Mouse (Mus musculus) liver, adult 2 months (tissue): ENCODE measurements around the gene Kirrel3.

Experiments used
- CTCF ChIP-seq: fragments of 200-500 bp; IDR thresholded peaks from 2 replicates; pipeline ENCODE4 v1.5.1; 2011; ENCODE audit warnings: low read depth, low read length, control low read depth
- POLR2A ChIP-seq: fragments of 200-500 bp; IDR thresholded peaks from 2 replicates; pipeline ENCODE4 v1.6.1; 2011; ENCODE audit warnings: low read length, control low read depth; ENCODE audit not compliant: insufficient read depth; ENCODE audit errors: extremely low read depth

- no peak for TF ChIP-seq CTCF
- TF ChIP-seq POLR2A, result no peak
These were observed 161.1 kb downstream of the Kirrel3 start for GRCm38 (mm10) chr9:34646831-34647230.
